Comparison of ENCODE assay signal across 9 mouse cellular contexts in the genomic region with DNA sequence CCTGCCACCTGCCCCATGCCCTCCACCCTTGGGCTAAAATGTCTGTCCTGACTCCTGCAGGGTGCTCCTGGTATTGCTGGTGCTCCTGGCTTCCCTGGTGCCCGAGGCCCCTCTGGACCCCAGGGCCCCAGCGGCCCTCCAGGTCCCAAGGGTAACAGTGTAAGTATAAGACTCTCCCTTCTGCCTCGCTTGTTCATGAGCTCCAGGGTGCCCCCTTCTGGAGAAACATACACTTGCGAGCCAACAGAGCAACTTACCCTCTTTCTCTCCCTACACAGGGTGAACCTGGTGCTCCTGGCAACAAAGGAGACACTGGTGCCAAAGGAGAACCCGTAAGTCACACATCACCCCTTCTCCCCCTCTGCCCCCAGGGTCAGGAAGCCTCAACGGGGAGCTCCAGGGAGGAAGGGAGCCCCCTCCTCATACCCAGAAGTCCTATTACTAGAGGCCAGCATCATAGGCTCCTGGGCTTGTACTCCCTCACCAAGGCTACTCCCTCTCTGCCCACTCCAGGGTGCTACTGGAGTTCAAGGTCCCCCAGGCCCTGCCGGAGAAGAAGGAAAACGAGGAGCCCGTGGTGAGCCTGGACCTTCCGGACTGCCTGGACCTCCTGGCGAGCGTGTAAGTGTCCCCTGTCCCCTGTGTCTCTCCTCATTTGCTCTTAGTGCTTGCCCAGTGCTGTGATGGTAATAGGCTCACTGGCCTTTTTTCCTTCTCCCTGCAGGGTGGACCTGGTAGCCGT. TPM values are rescaled to one million over a fixed set of nuclear protein-coding genes. Genes with fewer than 3 reads are reported as not detected.
DNase-seq lines count a peak whose midpoint lies in the region; TF ChIP-seq lines count a peak whose summit lies in the region.
"Had no signal": no experiment of that assay in that cellular context is flagged by ENCODE, and none has a peak within 500 bp of the region (broad histone marks: within the 10 kb centered on the region; RNA-seq: fewer than 3 reads in every experiment).

No protein-coding gene starts in this region.

- H3K4me1 ChIP-seq in lung, adult 2 months (ENCODE audit: control insufficient read depth, insufficient read depth, low read length) = no peaks in the 10 kb centered on the region; the same call in 1 of the 2 replicates
- no peaks in the 10 kb centered on the region for H3K4me1 ChIP-seq in kidney, adult 2 months (ENCODE audit: control insufficient read depth, insufficient read depth, low read length)

- no peak for TF ChIP-seq POLR2A in lung, adult 2 months (IDR thresholded peaks at IDR 0.05; ENCODE audit: borderline replicate concordance, extremely low read depth, low read depth, low read length)
- TF ChIP-seq POLR2A in kidney, adult 2 months (IDR thresholded peaks at IDR 0.05; ENCODE audit: low read depth, low read length) = no peak

- H3K27me3 ChIP-seq in kidney, adult 2 months (replicated peaks; ENCODE audit: control insufficient read depth, insufficient read depth, low read length) = no peaks in the 10 kb centered on the region

- no peak overlapping the region for H3K4me3 ChIP-seq in lung, adult 2 months (replicated peaks; ENCODE audit: extremely low read depth, low read depth, low read length)
- no peak overlapping the region for H3K4me3 ChIP-seq in kidney, adult 2 months (ENCODE audit: insufficient read depth, low read depth, low read length)

- DNase-seq in adrenal gland, adult (ENCODE audit: inconsistent age in 2 of 2, low spot score in 1 of 2) = peak; percentile 34 to 78
- no peak for DNase-seq in adrenal gland, postnatal 4 days (ENCODE audit: low spot score in 2 of 2)
- DNase-seq in lung, adult 2 months = peak; percentile 46
- DNase-seq in lung, adult 18-20 months = no peak
- peak; percentile 28 for DNase-seq in embryo, embryonic 9.5 days (ENCODE audit: extremely low spot score)
- peak; percentile 50 for DNase-seq in kidney, adult 2 months
- peak; percentile 38 for DNase-seq in lung, postnatal 25 days (ENCODE audit: low spot score)
- peak; percentile 59 for DNase-seq in yolk sac, embryonic 10.5 days (ENCODE audit: low spot score)

- no peak overlapping the region for H3K27ac ChIP-seq in kidney, adult 2 months (ENCODE audit: insufficient read depth, low read depth, low read length)

- TF ChIP-seq CTCF in lung, adult 2 months (IDR thresholded peaks at IDR 0.05; ENCODE audit: insufficient read depth, low read length) = peak; percentile 58
- TF ChIP-seq CTCF in kidney, adult 2 months (conservative IDR thresholded peaks at IDR 0.05; ENCODE audit: insufficient read depth, insufficient read length, low read depth, low read length) = peak; percentile 54

- H3K36me3 ChIP-seq in kidney, adult 2 months (ENCODE audit: control insufficient read depth, insufficient read depth, low read length) = no peaks in the 10 kb centered on the region

- 40% methylated on average over 13 of the region's 13 CpGs for WGBS in lung, adult 2 months
- 46% methylated on average over 13 of the region's 13 CpGs for WGBS in kidney, adult 2 months

RNA-seq across cellular contexts. Expression of gene Col1a1, which starts 6.4 kb away (rescaled TPM):
- 1,000 to 10,000 TPM in 1 of 2 experiments, 100 to 1,000 TPM in 1; 890 to 1,096 TPM for total RNA-seq in adrenal gland, postnatal 4 days (2021)
- polyA plus RNA-seq in lung, adult 2 months (2012; rRNA removed) = 108 and 115 TPM in 2 replicates
- 25.3 and 29.6 TPM in 2 replicates for polyA plus RNA-seq in kidney, adult 2 months (2012; rRNA removed)

RNA-seq across cellular contexts. Expression of gene Hils1, which starts 24.9 kb away (rescaled TPM):
- not detected for total RNA-seq in adrenal gland, postnatal 4 days (2021)
- polyA plus RNA-seq in lung, adult 2 months (2012; rRNA removed) = not detected in 2 replicates
- 0.56 TPM in 1 of 2 replicates, not detected in the other for polyA plus RNA-seq in kidney, adult 2 months (2012; rRNA removed)
- total RNA-seq: layer of hippocampus, adult 8-10 months had no signal

RNA-seq across cellular contexts. Expression of gene Sgca, which starts 33.7 kb away (rescaled TPM):
- total RNA-seq in adrenal gland, postnatal 4 days (2021) = 1 to 10 TPM; 2.8 to 3.9 TPM
- polyA plus RNA-seq in lung, adult 2 months (2012; rRNA removed) = 19.9 and 54.4 TPM in 2 replicates
- 5.0 and 23.9 TPM in 2 replicates for polyA plus RNA-seq in kidney, adult 2 months (2012; rRNA removed)

RNA-seq across cellular contexts. Expression of gene Ppp1r9b, which starts 48.4 kb away (rescaled TPM):
- 100 to 1,000 TPM; 108 to 113 TPM for total RNA-seq in adrenal gland, postnatal 4 days (2021)
- polyA plus RNA-seq in lung, adult 2 months (2012; rRNA removed) = 58.7 and 67.7 TPM in 2 replicates
- 24.1 and 29.9 TPM in 2 replicates for polyA plus RNA-seq in kidney, adult 2 months (2012; rRNA removed)

Comparison
In these comparisons a context has a peak if more than half of its experiments do, and no peak if none do; other contexts are left out.
1. DNase-seq: peak in adrenal gland, adult (2 of 2), lung, adult 2 months (single experiment), embryo, embryonic 9.5 days (single experiment), kidney, adult 2 months (single experiment), lung, postnatal 25 days (single experiment) and yolk sac, embryonic 10.5 days (single experiment); none in adrenal gland, postnatal 4 days (0 of 2) and lung, adult 18-20 months (0 of 2).